Mouse (Mus musculus) midbrain, embryonic 16.5 days (tissue): Measurements from ENCODE around the gene Hoxb13. TPM values are rescaled to one million over a fixed set of nuclear protein-coding genes. Genes with fewer than 3 reads are reported as not detected.

Experiments
- ATAC-seq: fragments of 200-750 bp; cut with Nextera tagmentation; 2 replicates; pipeline ENCODE4 v1.8.0; 2017; ENCODE audit warnings: moderate TSS enrichment
- H3K27ac ChIP-seq: fragments of 300-500 bp; sonication (generic); 2 replicates; pipeline ENCODE4 v1.5.1; 2014; ENCODE audit warnings: mild to moderate bottlenecking, low read length, mixed read lengths
- H3K27me3 ChIP-seq: fragments of 300-500 bp; sonication (generic); 2 replicates; pipeline ENCODE4 v1.6.1; 2014; ENCODE audit warnings: low read depth, low read length, mixed read lengths; ENCODE audit not compliant: control insufficient read depth, insufficient read depth
- H3K36me3 ChIP-seq: fragments of 300-500 bp; sonication (generic); 2 replicates; pipeline ENCODE4 v1.6.1; 2014; ENCODE audit warnings: mild to moderate bottlenecking, low read length, moderate library complexity, mixed read lengths; ENCODE audit not compliant: control insufficient read depth, insufficient read depth
- H3K4me1 ChIP-seq: fragments of 300-500 bp; sonication (generic); 2 replicates; pipeline ENCODE4 v1.6.1; 2014; ENCODE audit warnings: mild to moderate bottlenecking, low read length, mixed read lengths; ENCODE audit not compliant: control insufficient read depth, insufficient read depth
- H3K4me2 ChIP-seq: fragments of 300-500 bp; sonication (generic); 2 replicates; pipeline ENCODE4 v1.6.1; 2014; ENCODE audit warnings: mild to moderate bottlenecking, low read length, mixed read lengths
- H3K4me3 ChIP-seq: fragments of 300-500 bp; sonication (generic); 2 replicates; pipeline ENCODE4 v1.5.1; 2014; ENCODE audit warnings: low read depth, mild to moderate bottlenecking, low read length, moderate library complexity, mixed read lengths
- H3K9ac ChIP-seq: fragments of 300-500 bp; sonication (generic); 2 replicates; pipeline ENCODE4 v1.6.1; 2014; ENCODE audit warnings: low read depth, low read length, mixed read lengths
- H3K9me3 ChIP-seq: fragments of 300-500 bp; sonication (generic); replicated peaks from 2 replicates; pipeline ENCODE4 v1.6.1; 2014; ENCODE audit warnings: mild to moderate bottlenecking, low read length, mixed read lengths; ENCODE audit not compliant: control insufficient read depth, poor library complexity, severe bottlenecking
- WGBS: fragments of 180-500 bp; shearing (Covaris S2); extraction: QIAGEN DNeasy Blood & Tissue Kit; methylation state at CpG from one replicate; pipeline ENCODE4 v1.1.7; 2014; 5-methylcytosine and 5-hydroxymethylcytosine counted together
- polyA plus RNA-seq: library from polyadenylated mRNA; unstranded; fragments of >200 nt; fragmentation: Nextera tagmentation; extraction: Ambion mirVana; gene quantifications from 2 replicates; pipeline ENCODE4 v1.2.1, GENCODE M21; 2015

Gene Hoxb13
- polyA plus RNA-seq, 1 experiment from 2014 or later, result not detected

DNA sequence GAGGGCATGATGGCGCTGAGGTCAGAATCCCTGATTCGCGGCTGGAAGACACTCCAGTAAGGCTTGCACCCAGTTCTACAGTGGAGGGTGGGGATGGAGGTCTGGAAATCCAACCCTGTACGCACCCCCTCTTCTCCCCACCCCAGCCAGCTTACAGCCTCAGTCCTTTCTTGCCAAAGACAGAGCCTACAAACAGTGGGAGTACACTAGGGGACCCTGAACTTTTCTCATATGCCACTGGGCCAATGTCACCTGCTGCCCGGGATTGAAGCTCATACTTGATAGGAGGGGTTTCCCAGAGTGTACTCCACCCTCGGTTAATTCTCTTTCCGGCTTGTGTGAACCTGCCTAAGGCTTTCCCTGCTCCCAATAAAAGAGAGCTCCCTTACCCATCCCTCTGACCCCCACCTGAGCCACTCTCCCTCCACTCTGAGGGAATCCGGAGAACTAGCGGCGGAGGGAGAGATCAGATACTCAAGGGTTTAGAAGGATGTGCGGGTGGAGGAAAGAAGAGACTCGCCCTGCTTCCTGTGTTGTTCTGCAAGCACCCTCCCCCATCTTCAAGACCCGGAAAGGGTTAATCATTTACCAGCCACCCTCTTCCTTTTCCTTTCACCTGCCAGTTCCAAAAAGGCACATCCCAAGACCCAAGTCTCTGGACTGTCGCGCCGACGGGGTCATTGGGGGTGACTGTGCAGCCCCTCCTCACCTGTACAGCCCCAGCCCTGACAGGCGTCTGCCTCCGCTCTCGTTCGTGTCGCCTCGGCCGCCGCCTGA lies 21.4 kb upstream of the Hoxb13 start:
- no peak overlapping the region for H3K4me3 ChIP-seq

DNA sequence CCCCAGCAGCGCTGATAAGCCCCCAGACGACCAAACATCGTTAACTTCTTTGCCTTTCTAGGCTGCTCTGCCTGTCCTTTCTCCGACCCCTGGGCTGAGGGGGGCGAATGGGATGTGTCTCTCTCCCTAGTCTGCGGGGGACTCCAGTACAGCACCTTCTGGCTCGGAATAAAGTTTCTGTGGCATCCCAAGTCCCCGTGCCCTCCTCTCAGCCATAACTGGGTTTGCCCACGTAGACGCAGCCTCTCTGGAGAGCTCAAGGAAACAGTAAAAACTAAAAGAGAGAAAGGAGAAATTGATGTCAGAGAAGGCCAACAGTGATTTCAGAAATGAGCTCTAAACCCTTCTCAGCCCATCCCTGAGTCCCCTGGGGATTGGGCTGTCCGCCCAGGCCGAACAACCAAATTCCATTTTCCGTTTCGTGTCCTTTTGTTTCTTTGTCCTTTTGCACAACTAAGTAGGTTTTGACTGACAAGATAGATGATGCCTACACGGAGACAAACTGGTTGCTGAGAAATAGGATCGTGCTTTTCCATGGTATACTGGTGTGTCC lies 20.8 kb upstream of the Hoxb13 start:
- Histone ChIP-seq H3K9ac (no peak overlapping the region), H3K9me3 (no peaks in the 10 kb centered on the region; the same call in 1 of the 2 replicates), H3K4me3 (no peak overlapping the region), H3K27ac (no peak overlapping the region), H3K27me3 (peaks cover 86% of the 10 kb centered on the region), H3K4me1 (no peaks in the 10 kb centered on the region), H3K4me2 (no peak overlapping the region), H3K36me3 (no peaks in the 10 kb centered on the region)
- ATAC-seq, result no peak
- 2% methylated on average over 16 of the region's 16 CpGs for WGBS

More for the DNA sequence above, 21.4 kb upstream of the Hoxb13 start:
- H3K4me2 ChIP-seq, result no peak overlapping the region
- under 1% methylated on average over 25 of the region's 25 CpGs for WGBS
- H3K9ac ChIP-seq, result no peak overlapping the region
- peaks cover 86% of the 10 kb centered on the region for H3K27me3 ChIP-seq
- H3K4me1 ChIP-seq, result no peaks in the 10 kb centered on the region
- no peaks in the 10 kb centered on the region for H3K36me3 ChIP-seq
- no peak overlapping the region for H3K27ac ChIP-seq
- ATAC-seq, result no peak
- no peaks in the 10 kb centered on the region; the same call in 1 of the 2 replicates for H3K9me3 ChIP-seq

GRCm38 (mm10) chr11:96174881-96175280 lies 19.2 kb upstream of the Hoxb13 start:
- no peak overlapping the region for H3K4me2 ChIP-seq
- H3K4me3 ChIP-seq, result no peak overlapping the region
- H3K9ac ChIP-seq, result no peak overlapping the region
- no peaks in the 10 kb centered on the region for H3K4me1 ChIP-seq
- 1% methylated on average over 6 of the region's 6 CpGs for WGBS
- ATAC-seq, result no peak
- H3K27ac ChIP-seq, result no peak overlapping the region
- peaks cover 88% of the 10 kb centered on the region for H3K27me3 ChIP-seq
- H3K36me3 ChIP-seq, result no peaks in the 10 kb centered on the region
- H3K9me3 ChIP-seq, result no peaks in the 10 kb centered on the region; the same call in 1 of the 2 replicates

DNA sequence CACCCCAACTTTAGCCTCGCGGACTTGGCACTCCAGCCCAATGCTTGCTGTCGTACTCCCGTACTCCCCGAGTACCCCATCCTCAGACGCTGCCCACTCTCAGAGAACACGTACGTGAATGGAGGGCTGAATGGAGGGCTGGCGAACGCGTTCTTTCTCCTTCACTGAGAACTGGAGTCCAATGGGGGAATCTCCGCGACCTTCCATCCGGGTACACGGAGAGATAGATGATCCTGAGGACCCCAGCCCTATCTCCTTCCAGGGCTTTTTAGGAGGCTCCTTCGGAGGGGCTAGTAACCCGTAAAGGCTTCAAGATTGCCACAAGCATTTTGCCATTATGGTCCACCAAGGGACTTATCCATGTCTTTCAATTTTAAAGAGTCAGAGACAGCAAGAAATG lies 18.6 kb upstream of the Hoxb13 start:
- WGBS, result under 1% methylated on average over 17 of the region's 17 CpGs
- H3K4me3 ChIP-seq, result no peak overlapping the region
- H3K9ac ChIP-seq, result no peak overlapping the region
- no peaks in the 10 kb centered on the region; the same call in 1 of the 2 replicates for H3K9me3 ChIP-seq
- peaks cover 88% of the 10 kb centered on the region for H3K27me3 ChIP-seq
- no peaks in the 10 kb centered on the region for H3K36me3 ChIP-seq
- no peak overlapping the region for H3K27ac ChIP-seq
- no peak overlapping the region for H3K4me2 ChIP-seq
- no peaks in the 10 kb centered on the region for H3K4me1 ChIP-seq
- ATAC-seq, result no peak

- WGBS, result 3% methylated on average over 9 of the region's 9 CpGs
- ATAC-seq, result no peak
- no peak overlapping the region for H3K4me3 ChIP-seq
Measured at GRCm38 (mm10) chr11:96175951-96176530, 18.1 kb upstream of the Hoxb13 start.

GRCm38 (mm10) chr11:96176841-96177240 lies 17.3 kb upstream of the Hoxb13 start:
- WGBS, result 1% methylated on average over 10 of the region's 10 CpGs

More at GRCm38 (mm10) chr11:96175951-96176530, 18.1 kb upstream of the Hoxb13 start:
- Histone ChIP-seq H3K9me3 (no peaks in the 10 kb centered on the region; the same call in 1 of the 2 replicates), H3K27me3 (peaks cover 87% of the 10 kb centered on the region), H3K27ac (no peak overlapping the region), H3K9ac (no peak overlapping the region), H3K4me2 (no peak overlapping the region), H3K4me1 (no peaks in the 10 kb centered on the region), H3K36me3 (no peaks in the 10 kb centered on the region)

DNA sequence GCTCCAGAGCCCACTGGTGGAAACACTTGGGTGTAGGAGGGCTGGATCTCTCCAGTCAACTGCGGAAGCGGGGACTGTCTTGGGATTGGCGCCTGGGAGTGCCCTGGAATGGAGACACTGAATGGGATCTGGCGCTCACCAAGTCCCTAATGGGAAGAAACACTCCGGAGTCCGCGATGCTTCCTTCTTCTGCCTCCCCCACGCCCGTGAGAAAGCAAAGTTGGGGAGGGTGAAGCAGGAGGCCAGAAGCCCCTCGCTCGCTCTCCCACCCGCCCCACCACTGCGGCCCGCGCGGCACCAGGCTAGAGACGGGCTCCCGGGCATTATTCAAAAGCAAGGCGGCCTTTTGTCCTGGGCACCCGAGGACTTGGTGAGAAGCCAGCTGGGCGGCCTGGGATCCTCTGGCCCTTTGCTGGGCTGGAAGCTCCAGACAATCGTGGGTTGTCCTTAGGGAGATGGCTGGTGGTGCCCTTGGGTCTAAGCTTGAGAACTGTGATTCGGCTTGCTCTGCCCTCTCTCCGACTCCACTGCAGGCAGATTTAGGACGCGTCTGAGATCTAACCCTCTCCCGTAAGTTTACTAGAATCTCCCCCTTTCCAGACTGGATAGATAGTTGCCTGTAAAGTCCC lies 16.5 kb upstream of the Hoxb13 start:
- H3K9ac ChIP-seq, result no peak overlapping the region
- no peaks in the 10 kb centered on the region for H3K36me3 ChIP-seq
- no peak overlapping the region for H3K27ac ChIP-seq
- H3K4me1 ChIP-seq, result no peaks in the 10 kb centered on the region
- WGBS, result under 1% methylated on average over 27 of the region's 27 CpGs
- no peak for ATAC-seq
- H3K9me3 ChIP-seq, result no peaks in the 10 kb centered on the region; the same call in 1 of the 2 replicates
- H3K27me3 ChIP-seq, result peaks cover 89% of the 10 kb centered on the region
- no peak overlapping the region for H3K4me3 ChIP-seq
- no peak overlapping the region for H3K4me2 ChIP-seq

More at GRCm38 (mm10) chr11:96176841-96177240, 17.3 kb upstream of the Hoxb13 start:
- no peaks in the 10 kb centered on the region for H3K4me1 ChIP-seq
- H3K9me3 ChIP-seq, result no peaks in the 10 kb centered on the region; the same call in 1 of the 2 replicates
- no peak overlapping the region for H3K9ac ChIP-seq
- H3K4me2 ChIP-seq, result no peak overlapping the region
- no peaks in the 10 kb centered on the region for H3K36me3 ChIP-seq
- no peak for ATAC-seq
- no peak overlapping the region for H3K4me3 ChIP-seq
- no peak overlapping the region for H3K27ac ChIP-seq
- H3K27me3 ChIP-seq, result peaks cover 88% of the 10 kb centered on the region

DNA sequence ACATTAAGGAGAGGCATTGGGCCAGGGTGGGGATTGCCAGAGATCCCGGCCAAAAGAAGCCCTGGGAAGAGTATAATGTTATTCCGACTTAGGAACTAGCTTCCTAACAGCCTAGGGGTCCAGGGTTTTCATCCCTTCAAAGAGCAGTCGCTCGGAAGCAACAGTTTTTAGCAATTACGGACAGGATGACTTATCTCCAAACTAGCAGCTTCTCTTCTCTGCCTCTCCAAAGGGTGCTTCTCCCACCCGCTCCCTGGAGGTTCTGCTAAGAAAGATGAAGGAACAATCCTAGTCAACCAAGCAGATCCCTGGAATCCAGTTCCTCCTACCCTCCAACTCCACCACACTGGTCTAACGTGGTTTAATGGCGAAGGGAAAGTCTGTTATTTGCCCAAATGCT lies 15.8 kb upstream of the Hoxb13 start:
- H3K4me2 ChIP-seq, result no peak overlapping the region
- no peak overlapping the region for H3K9ac ChIP-seq
- no peak overlapping the region for H3K4me3 ChIP-seq
- H3K9me3 ChIP-seq, result no peaks in the 10 kb centered on the region; the same call in 1 of the 2 replicates
- ATAC-seq, result no peak
- no peak overlapping the region for H3K27ac ChIP-seq
- H3K4me1 ChIP-seq, result no peaks in the 10 kb centered on the region
- no peaks in the 10 kb centered on the region for H3K36me3 ChIP-seq
- whole genome bisulfite sequencing, result 0% methylated on average over 8 of the region's 8 CpGs
- peaks cover 89% of the 10 kb centered on the region for H3K27me3 ChIP-seq
